Mouse (Mus musculus): ENCODE measurements around the gene Vmn1r120. TPM values are rescaled to one million over a fixed set of nuclear protein-coding genes. Genes with fewer than 3 reads are reported as not detected.
"Not testable (repeated sequence)": the region's sequence is repeated elsewhere in the genome, so short reads cannot be mapped to it uniquely, and the experiment has no call there.

Gene Vmn1r120
- total RNA-seq (2021), result not detected
- long read RNA-seq, experiment 1, result 0 reads
- long read RNA-seq, experiment 2, result 0 reads

DNA sequence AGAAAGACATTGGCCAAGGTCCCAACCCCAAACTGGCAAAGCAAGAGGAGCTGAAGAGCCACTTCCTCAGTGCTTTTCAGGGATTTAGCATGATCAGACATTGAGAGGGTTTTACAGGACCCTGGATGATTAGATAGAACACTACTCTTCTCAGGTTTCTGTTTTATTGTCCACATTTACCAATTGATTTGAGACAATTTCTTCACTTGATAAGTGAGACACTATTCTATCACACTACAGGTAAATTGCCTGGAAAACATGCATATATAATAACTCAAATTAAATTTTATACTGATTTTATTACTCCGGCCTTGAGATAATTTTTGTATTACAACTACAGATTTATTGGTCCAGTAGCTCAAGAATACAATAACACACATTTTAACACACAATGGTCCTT, at the start of gene Vmn1r120:
Gene Vmn1r120 (minus strand): TSS at position 101 of the 400 bp plus-strand sequence.
- not testable (repeated sequence) for DNase-seq

DNA sequence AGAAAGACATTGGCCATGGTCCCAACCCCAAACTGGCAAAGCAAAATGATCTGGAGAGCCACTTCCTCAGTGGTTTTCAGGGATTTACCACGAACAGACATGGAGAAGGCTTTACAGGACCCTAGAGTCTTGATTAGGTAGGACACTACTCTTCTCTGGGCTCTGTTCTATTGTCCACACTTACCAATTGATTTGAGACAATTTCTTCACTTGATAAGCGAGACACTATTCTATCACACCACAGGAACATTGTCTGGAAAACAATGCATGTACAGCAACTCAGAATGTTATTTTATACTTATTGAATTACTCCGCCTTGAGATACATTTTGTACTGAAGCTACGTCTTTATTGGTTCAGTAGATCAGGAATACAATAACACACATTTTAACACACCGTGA, 44.8 kb upstream of the Vmn1r120 start, which contains the start of gene Vmn1r121:
Gene Vmn1r121 (minus strand): TSS at position 101 of the 400 bp plus-strand sequence.
- DNase-seq, result not testable (repeated sequence)

DNA sequence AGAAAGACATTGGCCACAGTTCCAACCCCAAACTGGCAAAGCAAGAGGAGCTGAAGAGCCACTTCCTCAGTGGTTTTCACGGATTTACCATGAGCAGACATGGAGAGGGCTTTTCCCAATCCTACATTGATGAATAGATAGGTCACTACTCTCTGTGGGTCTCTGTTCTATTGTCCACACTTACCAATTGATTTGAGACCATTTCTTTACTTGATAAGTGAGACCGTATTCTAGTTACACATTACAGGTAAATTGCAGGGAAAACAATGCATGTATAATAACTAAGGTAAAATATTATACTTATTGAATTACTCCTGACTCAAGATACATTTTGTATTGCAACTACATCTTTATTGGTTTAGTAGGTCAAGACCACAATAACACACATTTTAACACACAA, 41.2 kb downstream of the Vmn1r120 start, which contains the start of gene Vmn1r119:
Gene Vmn1r119 (minus strand): TSS at position 101 of the 400 bp plus-strand sequence.
- not testable (repeated sequence) for DNase-seq

Other genes starting within 250 kb of the Vmn1r120 start
- not detected for gene Vmn1r114, start 241.6 kb downstream of the Vmn1r120 start, total RNA-seq (2021)
- not detected for gene Vmn1r115, start 208.8 kb downstream of the Vmn1r120 start, total RNA-seq (2021)
- not detected for gene Vmn1r116, start 181.5 kb downstream of the Vmn1r120 start, total RNA-seq (2021)
- gene Vmn1r117, start 169.7 kb downstream of the Vmn1r120 start, total RNA-seq (2021), result not detected
- not detected for gene Vmn1r118, start 141.4 kb downstream of the Vmn1r120 start, total RNA-seq (2021)
- not detected for gene Vmn1r119, start 41.3 kb downstream of the Vmn1r120 start, total RNA-seq (2021)
- not detected for gene Vmn1r121, start 44.7 kb upstream of the Vmn1r120 start, total RNA-seq (2021)
- not detected for gene Vmn1r122, start 80.3 kb upstream of the Vmn1r120 start, total RNA-seq (2021)
- gene Vmn1r123, start 108.4 kb upstream of the Vmn1r120 start, total RNA-seq (2021), result not detected
- not detected for gene Gm5157, start 136.6 kb upstream of the Vmn1r120 start, total RNA-seq (2021)
- gene Vmn1r124, start 206.8 kb upstream of the Vmn1r120 start, total RNA-seq (2021), result not detected
- not detected for gene Vmn1r125, start 218.4 kb upstream of the Vmn1r120 start, total RNA-seq (2021)
- not detected for gene Vmn1r126, start 247.7 kb upstream of the Vmn1r120 start, total RNA-seq (2021)

All from gastrocnemius, postnatal 10 days (tissue).